Mouse (Mus musculus) naive thymus-derived CD4-positive, alpha-beta T cell, adult 2 months (primary cell): ENCODE results near the gene Nucks1.

Experiments
- DNase-seq: peaks from one replicate; pipeline ENCODE4 v3.0.0-alpha.2; 2011; ENCODE audit warnings: low read depth

The Nucks1 gene

GRCm38 (mm10) chr1:131965818-131966217 is 55.5 kb downstream of the Nucks1 start:
- no peak for DNase-seq

GRCm38 (mm10) chr1:131967336-131967735 is 57.0 kb downstream of the Nucks1 start:
- no peak for DNase-seq

GRCm38 (mm10) chr1:131968556-131968955 is 58.2 kb downstream of the Nucks1 start:
- no peak for DNase-seq

GRCm38 (mm10) chr1:131968983-131969382 is 58.6 kb downstream of the Nucks1 start:
- DNase-seq, result no peak

GRCm38 (mm10) chr1:131969825-131970224 is 59.5 kb downstream of the Nucks1 start:
- no peak for DNase-seq

GRCm38 (mm10) chr1:131970322-131970660 is 60.0 kb downstream of the Nucks1 start:
- no peak for DNase-seq

GRCm38 (mm10) chr1:131970661-131971520 is 60.6 kb downstream of the Nucks1 start:
- DNase-seq, result no peak

GRCm38 (mm10) chr1:131971771-131972497 is 61.6 kb downstream of the Nucks1 start:
- DNase-seq, result no peak

GRCm38 (mm10) chr1:131972498-131973334 is 62.4 kb downstream of the Nucks1 start:
- no peak for DNase-seq

GRCm38 (mm10) chr1:131973991-131974390 is 63.7 kb downstream of the Nucks1 start:
- no peak for DNase-seq

GRCm38 (mm10) chr1:131976886-131977285 is 66.6 kb downstream of the Nucks1 start:
- no peak for DNase-seq

GRCm38 (mm10) chr1:131980471-131980870 is 70.1 kb downstream of the Nucks1 start:
- no peak for DNase-seq

- peak; percentile 79 for DNase-seq
These were observed 71.2 kb downstream of the Nucks1 start for GRCm38 (mm10) chr1:131981378-131982013.

GRCm38 (mm10) chr1:131982907-131983306 is 72.6 kb downstream of the Nucks1 start:
- peak; percentile 89 for DNase-seq

- no peak for DNase-seq
These were observed 73.5 kb downstream of the Nucks1 start for GRCm38 (mm10) chr1:131983806-131984205.
